Mouse (Mus musculus): ENCODE measurements around the gene Mamdc4. TPM values are rescaled to one million over a fixed set of nuclear protein-coding genes. Genes with fewer than 3 reads are reported as not detected.

The Mamdc4 gene
- polyA plus RNA-seq, 1 experiment from 2014 or later, result 1.8 TPM

DNA sequence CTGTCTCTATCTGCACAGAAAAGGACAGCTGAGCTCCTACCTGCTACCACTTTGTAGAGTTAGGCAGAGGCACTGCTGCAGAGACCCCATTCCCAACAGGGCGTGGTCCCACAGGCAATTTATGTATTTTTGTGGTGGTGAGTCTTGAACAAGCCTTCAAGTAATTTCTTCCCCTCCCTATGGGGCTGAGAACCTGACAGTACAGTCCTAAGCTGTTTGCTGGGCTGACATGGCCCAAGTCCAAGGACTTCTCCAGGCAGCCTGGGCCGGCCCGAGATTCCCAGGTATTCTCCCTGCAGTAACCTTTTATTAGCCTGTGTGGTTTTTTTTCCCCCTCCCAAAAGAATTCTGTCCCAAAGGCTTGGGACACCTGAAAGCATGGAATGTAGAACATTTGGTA is 9.5 kb upstream of the Mamdc4 start:
- H3K4me2 ChIP-seq (ENCODE audit: low read length), result no peak overlapping the region
- no peaks in the 10 kb centered on the region for H3K9me3 ChIP-seq (ENCODE audit: control insufficient read depth, low read length)
- peaks cover 33% of the 10 kb centered on the region for H3K4me1 ChIP-seq (ENCODE audit: control insufficient read depth, insufficient read depth, low read depth, low read length)
- H3K27me3 ChIP-seq (replicated peaks; ENCODE audit: control insufficient read depth, insufficient read depth, low read length), result peaks cover 17% of the 10 kb centered on the region
- no peak overlapping the region for H3K4me3 ChIP-seq (ENCODE audit: low read length)
- 90% methylated on average over 3 of the region's 3 CpGs for WGBS
- ATAC-seq, result no peak
- no peak overlapping the region for H3K27ac ChIP-seq (ENCODE audit: low read depth, low read length)
- H3K9ac ChIP-seq (ENCODE audit: low read depth, low read length), result no peak overlapping the region
- peaks cover 20% of the 10 kb centered on the region for H3K36me3 ChIP-seq (ENCODE audit: control insufficient read depth, insufficient read depth, low read length)

DNA sequence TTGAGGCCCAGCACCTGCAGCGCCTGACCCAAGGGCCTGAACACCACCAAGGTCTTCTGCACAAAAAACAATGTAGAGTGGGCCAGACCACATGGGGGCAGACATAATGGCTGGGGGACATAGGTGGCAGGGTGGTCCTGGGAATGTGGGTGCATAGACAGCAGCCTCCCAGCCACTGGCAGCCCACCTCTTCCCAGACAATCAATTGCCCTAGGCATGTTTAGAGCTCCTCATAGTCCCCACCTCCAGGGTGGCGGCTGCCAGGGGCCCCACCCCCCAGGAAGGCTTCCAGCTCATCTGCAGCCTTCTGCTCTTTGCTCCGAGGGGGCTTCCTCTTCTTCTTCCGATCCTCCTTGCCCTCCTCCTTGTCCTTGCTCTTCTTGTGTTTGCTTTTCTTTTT is 8.9 kb upstream of the Mamdc4 start:
- H3K27ac ChIP-seq (ENCODE audit: low read depth, low read length), result no peak overlapping the region
- 77% methylated on average over 4 of the region's 4 CpGs for WGBS
- peaks cover 23% of the 10 kb centered on the region for H3K36me3 ChIP-seq (ENCODE audit: control insufficient read depth, insufficient read depth, low read length)

DNA sequence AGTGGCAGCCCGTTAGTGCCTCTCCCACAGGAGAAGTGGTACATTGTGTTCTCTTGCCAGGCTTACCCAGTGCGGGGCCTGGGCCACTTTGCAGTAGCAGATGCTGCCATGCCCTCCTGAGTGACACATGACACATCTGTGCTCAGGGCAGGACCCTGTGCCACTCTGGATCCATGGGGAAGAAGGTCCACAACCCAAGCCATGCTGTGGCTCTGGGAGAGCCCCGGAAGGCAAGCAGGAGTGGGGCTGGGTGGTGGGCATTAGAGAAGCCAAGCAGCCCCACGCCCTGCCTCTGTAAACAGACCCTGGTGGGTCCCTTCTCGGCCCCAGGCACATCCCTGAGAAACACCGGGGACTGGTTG is 8.5 kb upstream of the Mamdc4 start:
- H3K36me3 ChIP-seq (ENCODE audit: control insufficient read depth, insufficient read depth, low read length), result peaks cover 23% of the 10 kb centered on the region
- no peak overlapping the region for H3K9ac ChIP-seq (ENCODE audit: low read depth, low read length)
- H3K4me3 ChIP-seq (ENCODE audit: low read length), result no peak overlapping the region
- H3K4me2 ChIP-seq (ENCODE audit: low read length), result no peak overlapping the region
- no peak overlapping the region; the same call in 1 of the 2 replicates for H3K27ac ChIP-seq (ENCODE audit: low read depth, low read length)
- H3K4me1 ChIP-seq (ENCODE audit: control insufficient read depth, insufficient read depth, low read depth, low read length), result peaks cover 37% of the 10 kb centered on the region
- 55% methylated on average over 6 of the region's 6 CpGs for WGBS
- H3K27me3 ChIP-seq (replicated peaks; ENCODE audit: control insufficient read depth, insufficient read depth, low read length), result peaks cover 27% of the 10 kb centered on the region
- peaks cover 3% of the 10 kb centered on the region; the same call in 1 of the 2 replicates for H3K9me3 ChIP-seq (ENCODE audit: control insufficient read depth, low read length)
- no peak for ATAC-seq

More for the DNA sequence above, 8.9 kb upstream of the Mamdc4 start:
- no peak for ATAC-seq
- peaks cover under 1% of the 10 kb centered on the region; the same call in 1 of the 2 replicates for H3K9me3 ChIP-seq (ENCODE audit: control insufficient read depth, low read length)
- no peak overlapping the region for H3K9ac ChIP-seq (ENCODE audit: low read depth, low read length)
- peaks cover 34% of the 10 kb centered on the region for H3K4me1 ChIP-seq (ENCODE audit: control insufficient read depth, insufficient read depth, low read depth, low read length)
- H3K4me3 ChIP-seq (ENCODE audit: low read length), result no peak overlapping the region
- H3K4me2 ChIP-seq (ENCODE audit: low read length), result no peak overlapping the region
- peaks cover 23% of the 10 kb centered on the region for H3K27me3 ChIP-seq (replicated peaks; ENCODE audit: control insufficient read depth, insufficient read depth, low read length)

DNA sequence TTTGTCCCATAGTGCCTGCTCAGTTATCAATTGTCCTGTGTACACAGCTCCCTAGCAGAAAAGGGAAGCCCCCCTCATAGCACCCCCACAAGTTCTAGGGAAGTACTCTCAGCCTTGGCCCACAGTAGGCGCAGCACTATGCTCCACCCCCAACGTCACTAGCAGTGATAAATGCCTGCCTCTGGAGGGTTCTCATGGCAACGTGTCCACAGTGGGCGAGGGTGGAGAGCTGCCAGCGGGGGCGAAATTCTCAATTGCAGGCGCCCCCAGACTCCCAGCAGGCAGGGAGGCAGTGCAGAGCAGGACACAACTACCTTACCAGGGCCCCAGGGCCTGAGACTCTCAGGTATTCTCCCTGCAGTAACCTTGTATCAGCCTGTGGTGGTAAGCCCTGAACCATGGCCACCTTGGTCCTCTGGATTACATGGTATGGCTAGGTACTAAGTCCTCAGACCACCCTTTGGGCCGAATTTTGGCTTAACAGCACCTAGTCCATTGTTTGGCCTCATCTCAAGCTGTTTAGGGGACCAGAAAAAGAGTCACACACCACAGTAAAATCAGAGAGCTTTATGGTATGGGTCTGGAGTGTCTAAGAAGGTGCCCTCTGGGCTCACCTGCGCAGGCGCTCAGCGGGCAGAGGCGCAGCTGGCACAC is 7.9 kb upstream of the Mamdc4 start:
- no peak overlapping the region for H3K9ac ChIP-seq (ENCODE audit: low read depth, low read length)
- 41% methylated on average over 12 of the region's 12 CpGs for WGBS
- H3K4me2 ChIP-seq (ENCODE audit: low read length), result no peak overlapping the region
- H3K4me3 ChIP-seq (ENCODE audit: low read length), result no peak overlapping the region
- H3K9me3 ChIP-seq (ENCODE audit: control insufficient read depth, low read length), result peaks cover 3% of the 10 kb centered on the region; the same call in 1 of the 2 replicates
- peak overlapping the region; percentile 48 for H3K27ac ChIP-seq (ENCODE audit: low read depth, low read length)
- ATAC-seq, result peak; percentile 38
- peaks cover 32% of the 10 kb centered on the region for H3K27me3 ChIP-seq (replicated peaks; ENCODE audit: control insufficient read depth, insufficient read depth, low read length)
- H3K4me1 ChIP-seq (ENCODE audit: control insufficient read depth, insufficient read depth, low read depth, low read length), result peaks cover 42% of the 10 kb centered on the region
- peaks cover 23% of the 10 kb centered on the region for H3K36me3 ChIP-seq (ENCODE audit: control insufficient read depth, insufficient read depth, low read length)

DNA sequence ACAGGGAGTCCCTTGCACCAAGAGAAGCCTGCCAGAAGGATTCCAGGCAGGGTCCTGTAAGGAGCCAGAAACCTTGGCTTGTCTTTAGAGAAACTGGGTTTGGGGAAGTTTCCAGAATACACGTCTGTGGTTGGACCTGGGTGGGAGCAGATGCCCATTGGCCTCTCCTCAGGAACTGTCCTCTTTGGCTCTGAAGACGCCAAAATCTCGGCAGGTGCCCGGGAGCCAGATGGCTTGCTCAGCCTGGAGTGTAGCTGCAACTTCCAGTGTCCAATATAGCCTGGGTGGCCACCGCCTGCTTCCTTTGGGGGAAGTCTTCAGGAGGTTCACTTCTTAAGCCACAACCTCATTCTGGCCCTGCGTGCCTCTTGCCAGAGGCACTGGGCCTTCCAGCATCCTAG is 7.3 kb upstream of the Mamdc4 start:
- H3K4me1 ChIP-seq (ENCODE audit: control insufficient read depth, insufficient read depth, low read depth, low read length), result peaks cover 46% of the 10 kb centered on the region
- H3K36me3 ChIP-seq (ENCODE audit: control insufficient read depth, insufficient read depth, low read length), result peaks cover 27% of the 10 kb centered on the region
- no peak overlapping the region; the same call in 1 of the 2 replicates for H3K4me3 ChIP-seq (ENCODE audit: low read length)
- peak overlapping the region; percentile 48 for H3K27ac ChIP-seq (ENCODE audit: low read depth, low read length)
- peak overlapping the region; percentile 83 for H3K4me2 ChIP-seq (ENCODE audit: low read length)
- ATAC-seq, result peak; percentile 7; the same call in 1 of the 2 replicates
- 26% methylated on average over 6 of the region's 6 CpGs for WGBS
- H3K9me3 ChIP-seq (ENCODE audit: control insufficient read depth, low read length), result peaks cover 3% of the 10 kb centered on the region; the same call in 1 of the 2 replicates
- peaks cover 38% of the 10 kb centered on the region for H3K27me3 ChIP-seq (replicated peaks; ENCODE audit: control insufficient read depth, insufficient read depth, low read length)
- H3K9ac ChIP-seq (ENCODE audit: low read depth, low read length), result peak overlapping the region; percentile 45; the same call in 1 of the 2 replicates

DNA sequence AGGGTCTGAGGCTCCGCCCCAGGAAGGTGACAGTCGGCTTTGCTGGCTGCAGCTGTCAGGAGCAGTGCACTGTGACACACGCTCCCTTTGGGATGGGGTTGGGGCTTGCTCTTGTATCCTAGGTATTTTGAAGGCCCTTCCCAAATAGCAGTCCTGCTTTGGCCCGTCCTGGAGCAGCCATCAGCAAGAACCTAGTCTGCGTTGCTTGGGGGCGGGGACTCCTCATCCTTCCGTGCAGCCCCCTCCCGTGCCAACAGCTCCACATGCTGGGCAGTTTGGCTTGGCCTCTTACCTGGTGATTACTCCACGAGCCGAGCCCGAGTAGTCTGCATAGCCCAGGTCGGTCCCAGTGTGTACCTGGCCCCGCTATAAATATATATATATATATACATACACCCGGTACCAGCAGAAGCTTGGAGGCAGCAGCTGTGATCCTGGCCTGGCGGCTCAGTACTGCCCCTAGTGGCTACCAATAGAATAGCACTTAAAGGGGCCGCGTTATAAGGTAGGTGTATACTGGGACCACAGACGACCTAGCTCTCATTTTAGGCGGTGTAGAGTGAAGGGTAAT is 6.7 kb upstream of the Mamdc4 start, which contains the start of gene Ajm1:
TSS of gene Ajm1 (minus strand) at position 464 of the 571 bp plus-strand sequence.
- 4% methylated on average over 19 of the region's 19 CpGs for WGBS
- peak within 1 kb of the TSS; percentile 83 for H3K4me2 ChIP-seq (ENCODE audit: low read length)
- H3K9ac ChIP-seq (ENCODE audit: low read depth, low read length), result peak within 1 kb of the TSS; percentile 75
- peaks cover 44% of the 10 kb centered on the region for H3K27me3 ChIP-seq (replicated peaks; ENCODE audit: control insufficient read depth, insufficient read depth, low read length)
- H3K4me3 ChIP-seq (ENCODE audit: low read length), result peak within 1 kb of the TSS; percentile 59
- ATAC-seq, result peak; percentile 79
- H3K36me3 ChIP-seq (ENCODE audit: control insufficient read depth, insufficient read depth, low read length), result peaks cover 29% of the 10 kb centered on the region
- H3K4me1 ChIP-seq (ENCODE audit: control insufficient read depth, insufficient read depth, low read depth, low read length), result peaks cover 46% of the 10 kb centered on the region
- peak within 1 kb of the TSS; percentile 54 for H3K27ac ChIP-seq (ENCODE audit: low read depth, low read length)
- H3K9me3 ChIP-seq (ENCODE audit: control insufficient read depth, low read length), result peaks cover 3% of the 10 kb centered on the region; the same call in 1 of the 2 replicates

DNA sequence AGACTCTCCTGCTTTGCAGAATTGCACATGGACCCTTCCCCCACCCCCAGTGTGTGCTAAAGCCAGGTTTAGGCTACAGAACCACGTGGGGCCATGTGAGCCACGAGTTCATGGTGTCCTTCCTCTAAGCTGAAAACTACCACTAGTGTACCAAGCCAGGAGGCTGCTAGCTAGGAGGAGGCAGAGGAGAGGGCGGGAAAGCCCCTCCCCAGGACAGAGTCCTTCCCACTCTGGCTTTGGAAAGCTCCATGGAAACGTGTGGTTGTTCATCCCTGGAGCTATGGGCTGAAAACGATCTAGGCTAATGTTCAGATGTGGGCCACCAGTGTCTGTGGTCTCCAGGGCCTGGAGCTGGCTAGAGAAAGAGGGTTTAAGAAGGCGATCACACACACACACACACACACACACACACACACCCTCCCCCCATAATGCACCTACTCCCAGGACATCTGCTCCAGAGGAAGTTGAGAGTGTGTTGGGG is 6.0 kb upstream of the Mamdc4 start:
- ATAC-seq, result 0 out of 2 replicates have a peak, but pooled peaks have one; percentile 0
- peaks cover 48% of the 10 kb centered on the region for H3K27me3 ChIP-seq (replicated peaks; ENCODE audit: control insufficient read depth, insufficient read depth, low read length)
- peaks cover 29% of the 10 kb centered on the region for H3K36me3 ChIP-seq (ENCODE audit: control insufficient read depth, insufficient read depth, low read length)
- H3K4me2 ChIP-seq (ENCODE audit: low read length), result peak overlapping the region; percentile 83
- peak overlapping the region; percentile 59 for H3K4me3 ChIP-seq (ENCODE audit: low read length)
- peak overlapping the region; percentile 75 for H3K9ac ChIP-seq (ENCODE audit: low read depth, low read length)
- 40% methylated on average over 6 of the region's 6 CpGs for whole genome bisulfite sequencing
- no peak overlapping the region for H3K27ac ChIP-seq (ENCODE audit: low read depth, low read length)
- H3K9me3 ChIP-seq (ENCODE audit: control insufficient read depth, low read length), result peaks cover 3% of the 10 kb centered on the region; the same call in 1 of the 2 replicates
- H3K4me1 ChIP-seq (ENCODE audit: control insufficient read depth, insufficient read depth, low read depth, low read length), result peaks cover 47% of the 10 kb centered on the region

DNA sequence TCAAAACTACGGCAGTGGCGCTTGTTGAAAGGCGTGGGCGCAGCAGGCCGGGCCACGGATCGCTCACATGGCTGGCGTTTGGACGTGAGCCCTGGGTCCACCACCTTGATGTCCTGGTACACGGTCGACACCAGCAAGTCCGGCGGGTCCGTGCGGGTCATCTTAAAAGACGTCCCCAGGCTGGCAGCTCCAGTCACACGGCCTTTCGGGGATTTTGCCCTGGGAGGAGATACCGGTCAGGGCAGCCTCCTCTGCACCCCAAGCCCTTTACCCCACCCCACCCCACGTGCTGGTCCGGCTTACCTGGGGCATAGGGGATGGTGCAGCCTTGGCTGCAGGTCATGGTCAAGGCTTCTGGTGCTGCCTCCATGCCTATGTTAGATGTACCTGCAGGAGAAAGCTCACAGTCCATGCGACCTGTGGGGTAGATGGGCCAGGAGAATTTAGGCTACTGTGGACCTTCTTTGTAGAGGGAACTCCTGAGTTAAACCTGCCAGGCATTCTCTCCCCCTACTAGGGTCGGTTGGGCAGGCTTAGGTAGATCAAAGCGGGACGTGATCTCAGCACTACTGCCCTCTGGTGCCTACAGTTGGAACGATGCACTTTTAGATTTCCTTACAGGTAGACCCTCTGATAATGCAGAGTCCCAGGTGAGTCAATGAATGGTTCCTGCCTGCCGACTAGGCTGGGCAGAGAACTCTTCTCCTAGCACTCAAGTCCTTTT is 5.3 kb upstream of the Mamdc4 start:
- peaks cover 52% of the 10 kb centered on the region for H3K4me1 ChIP-seq (ENCODE audit: control insufficient read depth, insufficient read depth, low read depth, low read length)
- H3K27ac ChIP-seq (ENCODE audit: low read depth, low read length), result no peak overlapping the region
- H3K9me3 ChIP-seq (ENCODE audit: control insufficient read depth, low read length), result peaks cover 3% of the 10 kb centered on the region; the same call in 1 of the 2 replicates
- no peak for ATAC-seq
- H3K9ac ChIP-seq (ENCODE audit: low read depth, low read length), result peak overlapping the region; percentile 75; the same call in 1 of the 2 replicates
- peaks cover 48% of the 10 kb centered on the region for H3K27me3 ChIP-seq (replicated peaks; ENCODE audit: control insufficient read depth, insufficient read depth, low read length)
- peak overlapping the region; percentile 14 for H3K4me3 ChIP-seq (ENCODE audit: low read length)
- peak overlapping the region; percentile 83 for H3K4me2 ChIP-seq (ENCODE audit: low read length)
- WGBS, result 11% methylated on average over 27 of the region's 27 CpGs
- H3K36me3 ChIP-seq (ENCODE audit: control insufficient read depth, insufficient read depth, low read length), result peaks cover 27% of the 10 kb centered on the region
